Mouse (Mus musculus) hematopoietic stem cell, adult 5-6 weeks (primary cell): ENCODE data around the gene Cops7a. TPM values are rescaled to one million over a fixed set of nuclear protein-coding genes. Genes with fewer than 3 reads are reported as not detected.
A peak's percentile ranks its signal among the peaks of the same experiment; 100 is the strongest.

Experiments
- ATAC-seq, 2 experiments: fragments of 125-278 bp in 1 of 2; replicated peaks in 1 of 2; 2 replicates each; pipeline ENCODE4 v1.8.0; 2016 to 2017; ENCODE audit warnings: inconsistent platforms in 2 of 2, mild to moderate bottlenecking in 2 of 2, moderate number of reproducible peaks in 2 of 2, low read depth in 1 of 2, moderate TSS enrichment in 1 of 2; ENCODE audit not compliant: low FRiP score in 2 of 2, poor library complexity in 2 of 2, severe bottlenecking in 2 of 2, insufficient read depth in 1 of 2, low TSS enrichment in 1 of 2
- total RNA-seq: library from RNA; stranded (forward); fragments of 172-1452, 232-1000 nt; gene quantifications from 2 replicates; pipeline ENCODE4 v1.2.3, GENCODE M21; 2017

The Cops7a gene
- total RNA-seq, 1 experiment from 2014 or later: 51.1 TPM

GRCm38 (mm10) chr6:124930754-124931524, 34.4 kb downstream of the Cops7a start, which contains the start of gene Mlf2:
Gene Mlf2 (plus strand): TSS chr6:124931386.
- peak; percentile 85 to 88 for ATAC-seq

GRCm38 (mm10) chr6:124930231-124930630, 35.1 kb downstream of the Cops7a start:
- ATAC-seq: no peak

- ATAC-seq: 0 out of 4 replicates have a peak, but pooled peaks of 1 of the 2 experiments have one; percentile 9
Measured at GRCm38 (mm10) chr6:124925941-124926340, 39.4 kb downstream of the Cops7a start.

GRCm38 (mm10) chr6:124925173-124925793, 40.1 kb downstream of the Cops7a start:
- ATAC-seq: no peak

GRCm38 (mm10) chr6:124921539-124921938, 43.8 kb downstream of the Cops7a start:
- ATAC-seq: peak; percentile 29 to 63; a peak in 3 of 4 replicates

- no peak for ATAC-seq
Measured at GRCm38 (mm10) chr6:124920318-124921085, 44.8 kb downstream of the Cops7a start.

GRCm38 (mm10) chr6:124919695-124920317, 45.5 kb downstream of the Cops7a start, which contains the start of gene Ptms:
Gene Ptms (minus strand): TSS chr6:124920103.
- ATAC-seq: peak; percentile 49 to 51

- ATAC-seq: no peak
Measured at GRCm38 (mm10) chr6:124918890-124919627, 46.3 kb downstream of the Cops7a start.

- ATAC-seq: no peak
Measured at GRCm38 (mm10) chr6:124918331-124918690, 47.0 kb downstream of the Cops7a start.

- ATAC-seq: no peak; a peak in 1 of 4 replicates
Measured at GRCm38 (mm10) chr6:124917518-124918330, 47.6 kb downstream of the Cops7a start.

GRCm38 (mm10) chr6:124916695-124917517, 48.4 kb downstream of the Cops7a start:
- ATAC-seq: peak; percentile 38 to 67

GRCm38 (mm10) chr6:124915942-124916694, 49.2 kb downstream of the Cops7a start:
- no peak for ATAC-seq

- ATAC-seq: no peak
Measured at GRCm38 (mm10) chr6:124915160-124915941, 50.0 kb downstream of the Cops7a start.

GRCm38 (mm10) chr6:124914511-124914910, 50.8 kb downstream of the Cops7a start:
- no peak for ATAC-seq
